In the genomic region with DNA sequence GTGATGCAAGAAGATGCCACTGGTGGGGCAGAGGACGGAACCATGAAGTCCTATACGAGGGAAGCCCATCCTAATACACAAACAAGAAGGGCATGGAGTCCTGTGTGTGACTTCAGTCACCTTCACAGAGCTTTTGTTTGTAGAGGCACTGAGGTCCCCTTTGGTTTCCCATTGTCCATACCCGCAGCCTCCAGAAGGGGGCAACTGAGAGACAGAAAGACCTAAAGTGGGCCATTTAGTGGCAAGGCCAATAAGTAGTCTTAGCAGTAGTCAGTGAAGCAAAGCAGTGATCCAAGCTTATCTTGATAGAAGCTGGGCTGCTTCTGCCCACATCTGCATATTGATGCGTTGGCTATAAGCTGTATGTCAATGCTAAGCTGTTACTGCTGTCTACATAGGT, we compare ENCODE assay signal across 9 mouse cellular contexts.
DNase-seq lines count a peak whose midpoint lies in the region; ATAC-seq and TF ChIP-seq lines count a peak whose summit lies in the region.
"Had no signal": no experiment of that assay in that cellular context is flagged by ENCODE, and none has a peak within 500 bp of the region (broad histone marks: within the 10 kb centered on the region; RNA-seq: fewer than 3 reads in every experiment).

No protein-coding gene starts in this region.

- peak; percentile 45 to 54 (median 46) for TF ChIP-seq CTCF in MEL (IDR thresholded peaks at IDR 0.05 in 2 of 3, conservative IDR thresholded peaks at IDR 0.05 in 1 of 3; ENCODE audit: control insufficient read depth in 1 of 3, insufficient read depth in 1 of 3, low read depth in 2 of 3, low read length in 3 of 3, poor library complexity in 1 of 3, severe bottlenecking in 1 of 3)

- peak; percentile 38 for TF ChIP-seq RAD21 in MEL (IDR thresholded peaks at IDR 0.05; ENCODE audit: low read depth, low read length)

- H3K9ac ChIP-seq in MEL (ENCODE audit: control insufficient read depth, low read depth, low read length, poor library complexity, severe bottlenecking), result no peak overlapping the region
- H3K9ac ChIP-seq in midbrain, embryonic 13.5 days (replicated peaks), result no peak overlapping the region

- no peak overlapping the region for H3K4me2 ChIP-seq in midbrain, embryonic 13.5 days (replicated peaks)

- intact Hi-C loops in left cerebral cortex, postnatal 14 days (cut with DNase I), result loop anchor here (2.0 to 10.0 kb wide), 3 partner anchors 185 to 741 kb away; a partner anchor contains a TSS

- no peaks in the 10 kb centered on the region for H3K79me2 ChIP-seq in MEL (ENCODE audit: control insufficient read depth, insufficient read depth, low read length, poor library complexity)

- H3K27ac ChIP-seq in MEL (ENCODE audit: control insufficient read depth, low read depth, low read length), result no peak overlapping the region
- no peak overlapping the region for H3K27ac ChIP-seq in midbrain, embryonic 13.5 days

- H3K27me3 ChIP-seq in MEL (ENCODE audit: control insufficient read depth in 1 of 2, insufficient read depth in 2 of 2, low read length in 2 of 2), result no peaks in the 10 kb centered on the region
- no peaks in the 10 kb centered on the region for H3K27me3 ChIP-seq in midbrain, embryonic 13.5 days

- H3K36me3 ChIP-seq in MEL (ENCODE audit: control insufficient read depth in 1 of 2, insufficient read depth in 2 of 2, low read length in 2 of 2), result peaks cover 0 to 6% of the 10 kb centered on the region in 2 experiments; a peak in 2 of 4 replicates
- H3K36me3 ChIP-seq in midbrain, embryonic 13.5 days, result no peaks in the 10 kb centered on the region

- DNase-seq in heart, postnatal 4 days, result peak; percentile 72
- no peak for DNase-seq in heart, adult 11 months
- DNase-seq in 3T3-L1 (ENCODE audit: low read depth, low spot score), result peak; percentile 54
- DNase-seq in MEL (ENCODE audit: low read depth, low spot score), result peak; percentile 58
- peak; percentile 29 to 71 for DNase-seq in kidney, postnatal 36 days
- DNase-seq in thymus, postnatal 25 days, result peak; percentile 59
- no peak for DNase-seq in left cerebral cortex, postnatal 14 days (ENCODE audit: low spot score in 2 of 2)

- H3K9me3 ChIP-seq in MEL (replicated peaks; ENCODE audit: insufficient read depth, low read length), result no peaks in the 10 kb centered on the region
- H3K9me3 ChIP-seq in midbrain, embryonic 13.5 days, result no peaks in the 10 kb centered on the region

- TF ChIP-seq EP300 in MEL (IDR thresholded peaks at IDR 0.05; ENCODE audit: low read depth in 1 of 2, low read length in 2 of 2), result no peak

- 68% methylated on average over 4 of the region's 4 CpGs for WGBS in midbrain, embryonic 13.5 days

- ATAC-seq in midbrain, embryonic 13.5 days, result no peak

- TF ChIP-seq POLR2A in MEL (IDR thresholded peaks at IDR 0.05; ENCODE audit: control insufficient read depth in 1 of 2, insufficient read depth in 1 of 2, low read depth in 1 of 2, low read length in 2 of 2, poor library complexity in 1 of 2), result no peak

- peaks cover 0 to 17% of the 10 kb centered on the region in 2 experiments for H3K4me1 ChIP-seq in MEL (ENCODE audit: control insufficient read depth in 1 of 2, insufficient read depth in 2 of 2, low read length in 2 of 2)
- H3K4me1 ChIP-seq in midbrain, embryonic 13.5 days (replicated peaks), result peaks cover 47% of the 10 kb centered on the region

- H3K4me3 ChIP-seq in MEL (ENCODE audit: control insufficient read depth in 1 of 2, insufficient read depth in 1 of 2, low read depth in 2 of 2, low read length in 2 of 2), result no peak overlapping the region
- H3K4me3 ChIP-seq in midbrain, embryonic 13.5 days (replicated peaks), result no peak overlapping the region
- H3K4me3 ChIP-seq: myocyte had no signal

TF ChIP-seq in MEL, 35 proteins besides CTCF, POLR2A, EP300 and RAD21:
- no peak for TF ChIP-seq KAT2A (conservative IDR thresholded peaks at IDR 0.05; ENCODE audit: low read depth, low read length)
- no peak for TF ChIP-seq MXI1 (IDR thresholded peaks at IDR 0.05; ENCODE audit: low read depth, low read length)
- TF ChIP-seq SMC3 (IDR thresholded peaks at IDR 0.05; ENCODE audit: low read depth, low read length), result peak; percentile 57
- TF ChIP-seq TAL1 (IDR thresholded peaks at IDR 0.05; ENCODE audit: low read length), result no peak
- no peak for TF ChIP-seq CHD2 (IDR thresholded peaks at IDR 0.05; ENCODE audit: low read length)
- TF ChIP-seq USF2 (IDR thresholded peaks at IDR 0.05; ENCODE audit: borderline replicate concordance in 1 of 2, insufficient read depth in 1 of 2, low read depth in 1 of 2, low read length in 2 of 2), result no peak
TF ChIP-seq in MEL: peak in this region for 1.

Comparison
In these comparisons a context has a peak if more than half of its experiments do, and no peak if none do; other contexts are left out.
1. DNase-seq: peak in heart, postnatal 4 days (single experiment), 3T3-L1 (single experiment), MEL (single experiment), kidney, postnatal 36 days (2 of 2) and thymus, postnatal 25 days (single experiment); none in heart, adult 11 months (single experiment) and left cerebral cortex, postnatal 14 days (0 of 2).